Mouse (Mus musculus) colon, adult 2 months (tissue): Measurements from ENCODE around the gene 1700003F12Rik. TPM values are rescaled to one million over a fixed set of nuclear protein-coding genes. Genes with fewer than 3 reads are reported as not detected.

Experiments used
- polyA plus RNA-seq: library from polyadenylated mRNA; depleted of rRNA; stranded (reverse); fragments of >200 nt; gene quantifications from 2 replicates; pipeline ENCODE4 v1.2.3, GENCODE M21; 2012; rRNA removed

Gene 1700003F12Rik
- polyA plus RNA-seq: 0.43 and 0.86 TPM in 2 replicates

GRCm38 (mm10) chr2:154546711-154547110 is at the start of gene 1700003F12Rik:
TSS of gene 1700003F12Rik (plus strand) at chr2:154547085.

GRCm38 (mm10) chr2:154551476-154551875 is 4.6 kb downstream of the 1700003F12Rik start, which contains the start of gene Actl10:
TSS of gene Actl10 (plus strand) at chr2:154551776.

GRCm38 (mm10) chr2:154558264-154559039 is 11.6 kb downstream of the 1700003F12Rik start, which contains the start of gene Necab3:
TSS of gene Necab3 (minus strand) at chr2:154558890.

DNA sequence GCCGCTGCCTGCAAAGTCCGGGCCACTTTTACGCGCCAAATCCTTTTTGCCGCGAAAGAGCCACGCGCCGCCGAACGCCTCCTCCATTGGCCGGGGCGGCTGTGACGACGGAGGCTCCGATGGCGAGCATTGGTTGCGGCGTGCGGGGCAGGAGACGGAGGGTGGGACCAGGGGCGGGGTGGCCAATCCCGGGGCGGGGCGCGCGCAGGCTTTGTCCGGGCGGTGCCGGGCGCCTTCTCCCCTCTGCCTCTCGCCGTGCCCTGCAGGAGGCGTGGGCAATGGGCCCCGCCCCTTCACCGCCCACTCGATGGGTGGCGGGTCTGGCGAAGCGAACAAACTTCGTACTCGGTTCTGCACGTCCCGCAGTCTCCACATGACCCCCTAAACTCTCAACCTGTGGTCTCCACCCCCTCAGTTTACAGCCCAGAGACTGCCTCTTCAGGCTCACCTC is 23.0 kb downstream of the 1700003F12Rik start, which contains the start of gene E2f1:
Gene E2f1, minus strand, starts transcription at position 57 of the 451 bp plus-strand sequence.

Other genes with a start within 250 kb of the 1700003F12Rik start
- gene Bpifb9b, start 239.9 kb upstream of the 1700003F12Rik start, polyA plus RNA-seq: not detected in 2 replicates
- gene Cdk5rap1, start 174.1 kb upstream of the 1700003F12Rik start, polyA plus RNA-seq: 7.0 and 7.4 TPM in 2 replicates
- 11.6 and 12.8 TPM in 2 replicates for gene Snta1, start 139.0 kb upstream of the 1700003F12Rik start, polyA plus RNA-seq
- gene Cbfa2t2, start 110.6 kb upstream of the 1700003F12Rik start, polyA plus RNA-seq: 7.9 and 8.9 TPM in 2 replicates
- gene Actl10, start 4.7 kb downstream of the 1700003F12Rik start, polyA plus RNA-seq: not detected in 2 replicates
- gene Necab3, start 11.8 kb downstream of the 1700003F12Rik start, polyA plus RNA-seq: 0.27 and 0.28 TPM in 2 replicates
- 9.8 and 11.9 TPM in 2 replicates for gene E2f1, start 22.8 kb downstream of the 1700003F12Rik start, polyA plus RNA-seq
- gene Pxmp4, start 56.6 kb downstream of the 1700003F12Rik start, polyA plus RNA-seq: 34.6 and 41.6 TPM in 2 replicates
- 5.8 and 6.8 TPM in 2 replicates for gene Zfp341, start 66.2 kb downstream of the 1700003F12Rik start, polyA plus RNA-seq
- gene 4930519P11Rik, start 66.4 kb downstream of the 1700003F12Rik start, polyA plus RNA-seq: 1.1 and 1.3 TPM in 2 replicates
- gene Chmp4b, start 104.6 kb downstream of the 1700003F12Rik start, polyA plus RNA-seq: 121 and 136 TPM in 2 replicates
- not detected in 2 replicates for gene Gm14214, start 222.9 kb downstream of the 1700003F12Rik start, polyA plus RNA-seq
- gene Raly, start 244.0 kb downstream of the 1700003F12Rik start, polyA plus RNA-seq: 228 and 243 TPM in 2 replicates
- gene a, start 244.3 kb downstream of the 1700003F12Rik start, polyA plus RNA-seq: 0.30 TPM in 1 of 2 replicates, not detected in the other